Mouse (Mus musculus) spleen, postnatal 0 days (tissue): ENCODE results near the gene Rnf148. TPM values are rescaled to one million over a fixed set of nuclear protein-coding genes. Genes with fewer than 3 reads are reported as not detected.

Source experiments
- polyA plus RNA-seq: library from polyadenylated mRNA; unstranded; fragments of >200 nt; fragmentation: Nextera tagmentation; extraction: Ambion mirVana; gene quantifications from 2 replicates; pipeline ENCODE4 v1.2.1, GENCODE M21; 2015

The Rnf148 gene
- polyA plus RNA-seq: 0.10 TPM in 1 of 2 replicates, not detected in the other

DNA sequence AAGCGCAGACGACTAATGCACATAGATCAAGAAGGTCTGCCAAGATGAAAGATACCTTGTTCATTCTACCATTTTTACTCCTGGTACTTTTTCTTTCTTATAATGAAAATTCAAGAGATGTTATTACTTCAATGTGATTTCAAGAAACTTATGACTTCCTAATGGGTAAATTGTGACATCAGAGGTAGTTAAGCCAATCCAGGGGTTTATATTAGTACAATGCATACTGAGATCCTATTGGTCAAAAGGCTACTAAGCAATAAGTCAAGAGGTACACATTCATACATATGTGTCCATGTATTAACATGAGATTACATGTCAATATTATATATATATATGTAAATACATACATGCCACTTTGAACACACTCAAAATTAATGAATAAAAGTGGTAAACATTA, at the start of gene Rnf148:
TSS of gene Rnf148 (minus strand) at position 101 of the 400 bp plus-strand sequence.

GRCm38 (mm10) chr6:23650205-23650604, 4.7 kb downstream of the Rnf148 start, which contains the start of gene Rnf133:
Gene Rnf133, minus strand, starts transcription at chr6:23650305.

Other genes with a start within 250 kb of the Rnf148 start
- gene Rnf133, start 4.8 kb downstream of the Rnf148 start, polyA plus RNA-seq: 0.13 TPM in 1 of 2 replicates, not detected in the other
- gene Cadps2, start 184.3 kb upstream of the Rnf148 start, polyA plus RNA-seq: 1.8 and 2.3 TPM in 2 replicates